Mouse (Mus musculus): ENCODE measurements around the gene Gm9803. TPM values are rescaled to one million over a fixed set of nuclear protein-coding genes. Genes with fewer than 3 reads are reported as not detected.

The Gm9803 gene
- polyA plus RNA-seq, 1 experiment, result 13.4 TPM

- Histone ChIP-seq H3K4me3 (replicated peaks; ENCODE audit: insufficient read depth, low read depth, low read length) (no peak overlapping the region), H3K27me3 (ENCODE audit: control insufficient read depth, insufficient read depth, low read length) (no peaks in the 10 kb centered on the region), H3K4me1 (ENCODE audit: control insufficient read depth, insufficient read depth, low read length) (peaks cover 4% of the 10 kb centered on the region), H3K27ac (ENCODE audit: insufficient read depth, low read length) (no peak overlapping the region)
- DNase-seq, result peak in 1 of 2 experiments; percentile 20
- WGBS, result 38% methylated on average over 4 of the region's 4 CpGs
- TF ChIP-seq POLR2A (IDR thresholded peaks at IDR 0.05; ENCODE audit: borderline replicate concordance, insufficient read depth, low read length), result no peak
- TF ChIP-seq CTCF (IDR thresholded peaks at IDR 0.05; ENCODE audit: borderline replicate concordance, insufficient read depth, low read depth, low read length), result no peak
These were observed 6.0 kb upstream of the Gm9803 start for GRCm38 (mm10) chr10:43517836-43518235.

- no peak for TF ChIP-seq POLR2A (IDR thresholded peaks at IDR 0.05; ENCODE audit: borderline replicate concordance, insufficient read depth, low read length)
- TF ChIP-seq CTCF (IDR thresholded peaks at IDR 0.05; ENCODE audit: borderline replicate concordance, insufficient read depth, low read depth, low read length), result no peak
- WGBS, result 66% methylated on average over 12 of the region's 13 CpGs
- no peak overlapping the region for H3K4me3 ChIP-seq (replicated peaks; ENCODE audit: insufficient read depth, low read depth, low read length)
- peaks cover 4% of the 10 kb centered on the region for H3K4me1 ChIP-seq (ENCODE audit: control insufficient read depth, insufficient read depth, low read length)
- H3K27ac ChIP-seq (ENCODE audit: insufficient read depth, low read length), result no peak overlapping the region
- no peak for DNase-seq
- no peaks in the 10 kb centered on the region for H3K27me3 ChIP-seq (ENCODE audit: control insufficient read depth, insufficient read depth, low read length)
These were observed 5.5 kb upstream of the Gm9803 start for GRCm38 (mm10) chr10:43518368-43518767.

- Histone ChIP-seq H3K27me3 (ENCODE audit: control insufficient read depth, insufficient read depth, low read length) (no peaks in the 10 kb centered on the region), H3K4me3 (replicated peaks; ENCODE audit: insufficient read depth, low read depth, low read length) (no peak overlapping the region), H3K27ac (ENCODE audit: insufficient read depth, low read length) (no peak overlapping the region), H3K4me1 (ENCODE audit: control insufficient read depth, insufficient read depth, low read length) (peaks cover 4% of the 10 kb centered on the region)
- no peak for DNase-seq
- TF ChIP-seq CTCF (IDR thresholded peaks at IDR 0.05; ENCODE audit: borderline replicate concordance, insufficient read depth, low read depth, low read length), result no peak
- 82% methylated on average over 2 of the region's 2 CpGs for WGBS
These were observed 3.9 kb upstream of the Gm9803 start for GRCm38 (mm10) chr10:43519977-43520376.

- no peak for TF ChIP-seq POLR2A (IDR thresholded peaks at IDR 0.05; ENCODE audit: borderline replicate concordance, insufficient read depth, low read length)
- TF ChIP-seq CTCF (IDR thresholded peaks at IDR 0.05; ENCODE audit: borderline replicate concordance, insufficient read depth, low read depth, low read length), result no peak
- peak in 1 of 2 experiments; percentile 21 for DNase-seq
- Histone ChIP-seq H3K27me3 (ENCODE audit: control insufficient read depth, insufficient read depth, low read length) (no peaks in the 10 kb centered on the region), H3K27ac (ENCODE audit: insufficient read depth, low read length) (no peak overlapping the region), H3K4me1 (ENCODE audit: control insufficient read depth, insufficient read depth, low read length) (peaks cover 3% of the 10 kb centered on the region; the same call in 1 of the 2 replicates), H3K4me3 (replicated peaks; ENCODE audit: insufficient read depth, low read depth, low read length) (no peak overlapping the region)
- 48% methylated on average over 15 of the region's 15 CpGs for WGBS
These were observed 3.7 kb downstream of the Gm9803 start for GRCm38 (mm10) chr10:43527283-43528269.

GRCm38 (mm10) chr10:43534382-43534781 lies 10.5 kb downstream of the Gm9803 start:
- Histone ChIP-seq H3K27me3 (ENCODE audit: control insufficient read depth, insufficient read depth, low read length) (no peaks in the 10 kb centered on the region), H3K4me1 (ENCODE audit: control insufficient read depth, insufficient read depth, low read length) (peaks cover 3% of the 10 kb centered on the region), H3K4me3 (replicated peaks; ENCODE audit: insufficient read depth, low read depth, low read length) (no peak overlapping the region), H3K27ac (ENCODE audit: insufficient read depth, low read length) (no peak overlapping the region)
- 88% methylated on average over 1 of the region's 1 CpGs for WGBS
- TF ChIP-seq CTCF (IDR thresholded peaks at IDR 0.05; ENCODE audit: borderline replicate concordance, insufficient read depth, low read depth, low read length) (no peak), POLR2A (IDR thresholded peaks at IDR 0.05; ENCODE audit: borderline replicate concordance, insufficient read depth, low read length) (no peak)
- no peak for DNase-seq

GRCm38 (mm10) chr10:43537652-43538051 lies 13.8 kb downstream of the Gm9803 start:
- WGBS, result 93% methylated on average over 7 of the region's 7 CpGs
- DNase-seq, result no peak
- H3K27me3 ChIP-seq (ENCODE audit: control insufficient read depth, insufficient read depth, low read length), result no peaks in the 10 kb centered on the region
- H3K4me3 ChIP-seq (replicated peaks; ENCODE audit: insufficient read depth, low read depth, low read length), result no peak overlapping the region
- no peak overlapping the region for H3K27ac ChIP-seq (ENCODE audit: insufficient read depth, low read length)
- peaks cover 3% of the 10 kb centered on the region for H3K4me1 ChIP-seq (ENCODE audit: control insufficient read depth, insufficient read depth, low read length)
- TF ChIP-seq POLR2A (IDR thresholded peaks at IDR 0.05; ENCODE audit: borderline replicate concordance, insufficient read depth, low read length), result no peak

- Histone ChIP-seq H3K27ac (ENCODE audit: insufficient read depth, low read length) (no peak overlapping the region), H3K27me3 (ENCODE audit: control insufficient read depth, insufficient read depth, low read length) (no peaks in the 10 kb centered on the region), H3K4me1 (ENCODE audit: control insufficient read depth, insufficient read depth, low read length) (no peaks in the 10 kb centered on the region; the same call in 1 of the 2 replicates), H3K4me3 (replicated peaks; ENCODE audit: insufficient read depth, low read depth, low read length) (no peak overlapping the region)
- WGBS, result 74% methylated on average over 5 of the region's 5 CpGs
- TF ChIP-seq POLR2A (IDR thresholded peaks at IDR 0.05; ENCODE audit: borderline replicate concordance, insufficient read depth, low read length), result no peak
- no peak for TF ChIP-seq CTCF (IDR thresholded peaks at IDR 0.05; ENCODE audit: borderline replicate concordance, insufficient read depth, low read depth, low read length)
- DNase-seq, result no peak
These were observed 14.9 kb downstream of the Gm9803 start for GRCm38 (mm10) chr10:43538831-43539230.

- TF ChIP-seq CTCF (IDR thresholded peaks at IDR 0.05; ENCODE audit: borderline replicate concordance, insufficient read depth, low read depth, low read length) (no peak), POLR2A (IDR thresholded peaks at IDR 0.05; ENCODE audit: borderline replicate concordance, insufficient read depth, low read length) (no peak)
- no peaks in the 10 kb centered on the region; the same call in 1 of the 2 replicates for H3K4me1 ChIP-seq (ENCODE audit: control insufficient read depth, insufficient read depth, low read length)
- whole genome bisulfite sequencing, result 15% methylated on average over 12 of the region's 12 CpGs
- H3K27me3 ChIP-seq (ENCODE audit: control insufficient read depth, insufficient read depth, low read length), result no peaks in the 10 kb centered on the region
- no peak for DNase-seq
- H3K4me3 ChIP-seq (replicated peaks; ENCODE audit: insufficient read depth, low read depth, low read length), result peak overlapping the region; percentile 86
- H3K27ac ChIP-seq (ENCODE audit: insufficient read depth, low read length), result no peak overlapping the region
These were observed 15.9 kb downstream of the Gm9803 start for GRCm38 (mm10) chr10:43539746-43540310.

Measured in cerebellum, adult 2 months (tissue).